Mouse (Mus musculus): Measurements from ENCODE around the gene Mis18a.

DNA sequence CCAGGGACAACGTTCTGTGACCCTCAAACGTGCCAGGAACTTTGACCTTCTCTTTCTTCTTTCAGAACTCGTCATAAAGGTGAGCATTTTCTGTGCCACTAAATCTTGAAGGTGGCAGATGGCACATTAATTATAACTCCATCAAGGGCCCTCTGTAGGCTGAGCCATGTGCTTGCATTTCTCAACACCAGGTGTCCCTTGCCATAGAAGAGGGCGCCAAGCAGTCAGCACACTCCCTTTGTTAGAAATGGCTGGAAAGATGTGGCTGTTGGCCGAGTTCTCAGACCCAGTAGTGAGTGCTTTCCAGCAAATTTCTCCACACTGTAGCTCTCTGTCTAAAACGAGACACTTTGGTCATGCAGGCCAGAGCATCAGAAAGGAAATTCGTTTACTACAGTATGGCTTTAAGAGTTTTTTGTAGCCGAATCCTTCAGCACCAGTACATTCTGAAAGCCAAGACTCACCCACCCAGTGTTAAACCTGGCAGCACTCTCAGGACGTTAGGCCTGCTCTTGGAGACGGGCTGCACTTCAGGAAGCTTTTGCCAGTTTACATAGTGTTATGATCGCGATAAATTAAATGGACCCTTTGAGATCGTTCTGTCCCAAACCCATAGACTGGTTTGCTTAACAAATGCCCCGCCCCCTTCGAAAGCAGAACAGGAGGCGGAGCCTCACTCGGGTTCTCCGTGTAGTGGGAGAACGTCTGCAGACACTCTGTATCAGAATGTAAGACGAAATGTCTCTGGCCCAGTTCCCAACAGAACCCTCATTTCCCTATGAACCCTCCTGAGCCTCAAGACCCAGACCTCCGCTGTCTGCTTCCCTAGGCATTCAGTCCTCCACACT, 53.5 kb downstream of the Mis18a start:
- no peak for TF ChIP-seq CTCF (IDR thresholded peaks at IDR 0.05; ENCODE audit: borderline replicate concordance, insufficient read depth, low read length)
- TF ChIP-seq POLR2A (IDR thresholded peaks at IDR 0.05; ENCODE audit: low read depth, low read length), result no peak
